Mouse (Mus musculus) lung, embryonic 16.5 days (tissue): ENCODE results near the gene Rbpj. TPM values are rescaled to one million over a fixed set of nuclear protein-coding genes. Genes with fewer than 3 reads are reported as not detected.
A peak's percentile ranks its signal among the peaks of the same experiment; 100 is the strongest.

Source experiments
- ATAC-seq: fragments of 200-750 bp; cut with Nextera tagmentation; 2 replicates; pipeline ENCODE4 v1.8.0; 2017; ENCODE audit warnings: low read depth, mild to moderate bottlenecking, moderate library complexity
- H3K27ac ChIP-seq: fragments of 300-500 bp; sonication (generic); 2 replicates; pipeline ENCODE4 v1.5.1; 2014; ENCODE audit warnings: mild to moderate bottlenecking, control low read depth, low read length
- H3K27me3 ChIP-seq: fragments of 300-500 bp; sonication (generic); 2 replicates; pipeline ENCODE4 v1.6.1; 2014; ENCODE audit warnings: low read depth, low read length, mixed read lengths; ENCODE audit not compliant: control insufficient read depth, insufficient read depth
- H3K36me3 ChIP-seq: fragments of 300-500 bp; sonication (generic); 2 replicates; pipeline ENCODE4 v1.6.1; 2014; ENCODE audit warnings: low read length; ENCODE audit not compliant: control insufficient read depth, insufficient read depth
- H3K4me1 ChIP-seq: fragments of 300-500 bp; sonication (generic); replicated peaks from 2 replicates; pipeline ENCODE4 v1.6.1; 2014; ENCODE audit warnings: low read length, mixed read lengths; ENCODE audit not compliant: control insufficient read depth, insufficient read depth
- H3K4me2 ChIP-seq: fragments of 300-500 bp; sonication (generic); 2 replicates; pipeline ENCODE4 v1.6.1; 2014; ENCODE audit warnings: low read depth, low read length, control low read depth
- H3K4me3 ChIP-seq: fragments of 300-500 bp; sonication (generic); 2 replicates; pipeline ENCODE4 v1.5.1; 2014; ENCODE audit warnings: mild to moderate bottlenecking, low read length, control low read depth
- H3K9ac ChIP-seq: fragments of 300-500 bp; sonication (generic); 2 replicates; pipeline ENCODE4 v1.6.1; 2014; ENCODE audit warnings: low read length, control low read depth
- H3K9me3 ChIP-seq: fragments of 300-500 bp; sonication (generic); 2 replicates; pipeline ENCODE4 v1.6.1; 2016; ENCODE audit warnings: low read length; ENCODE audit not compliant: control insufficient read depth
- WGBS: fragments of 180-500 bp; shearing (Covaris S2); extraction: QIAGEN DNeasy Blood & Tissue Kit; methylation state at CpG from one replicate; pipeline ENCODE4 v1.1.7; 2014; 5-methylcytosine and 5-hydroxymethylcytosine counted together
- polyA plus RNA-seq: library from polyadenylated mRNA; unstranded; fragments of >200 nt; fragmentation: Nextera tagmentation; extraction: Ambion mirVana; gene quantifications from 2 replicates; pipeline ENCODE4 v1.2.1, GENCODE M21; 2015

Gene Rbpj
- polyA plus RNA-seq, 1 experiment from 2014 or later: 42.4 TPM

GRCm38 (mm10) chr5:53516482-53516881 is 50.5 kb downstream of the Rbpj start:
- H3K9me3 ChIP-seq: no peaks in the 10 kb centered on the region
- no peaks in the 10 kb centered on the region for H3K4me1 ChIP-seq
- no peak overlapping the region for H3K4me3 ChIP-seq
- H3K9ac ChIP-seq: no peak overlapping the region
- no peaks in the 10 kb centered on the region for H3K36me3 ChIP-seq
- no peak for ATAC-seq
- H3K4me2 ChIP-seq: no peak overlapping the region
- no peak overlapping the region for H3K27ac ChIP-seq
- 83% methylated on average over 2 of the region's 2 CpGs for WGBS
- no peaks in the 10 kb centered on the region for H3K27me3 ChIP-seq

- no peak for ATAC-seq
These were observed 51.9 kb downstream of the Rbpj start for GRCm38 (mm10) chr5:53517802-53518201.

GRCm38 (mm10) chr5:53519131-53519530 is 53.2 kb downstream of the Rbpj start:
- H3K27me3 ChIP-seq: no peaks in the 10 kb centered on the region
- H3K36me3 ChIP-seq: no peaks in the 10 kb centered on the region

More at GRCm38 (mm10) chr5:53517802-53518201, 51.9 kb downstream of the Rbpj start:
- H3K27ac ChIP-seq: no peak overlapping the region
- H3K9me3 ChIP-seq: no peaks in the 10 kb centered on the region
- no peaks in the 10 kb centered on the region for H3K27me3 ChIP-seq
- 72% methylated on average over 8 of the region's 8 CpGs for WGBS
- no peaks in the 10 kb centered on the region for H3K36me3 ChIP-seq
- H3K9ac ChIP-seq: no peak overlapping the region
- no peak overlapping the region for H3K4me3 ChIP-seq
- H3K4me2 ChIP-seq: no peak overlapping the region
- no peaks in the 10 kb centered on the region for H3K4me1 ChIP-seq

GRCm38 (mm10) chr5:53519998-53520577 is 54.1 kb downstream of the Rbpj start:
- WGBS: 83% methylated on average over 10 of the region's 10 CpGs
- Histone ChIP-seq H3K9ac (no peak overlapping the region), H3K36me3 (no peaks in the 10 kb centered on the region), H3K27ac (no peak overlapping the region), H3K9me3 (no peaks in the 10 kb centered on the region), H3K27me3 (no peaks in the 10 kb centered on the region), H3K4me2 (no peak overlapping the region), H3K4me1 (peaks cover 8% of the 10 kb centered on the region), H3K4me3 (no peak overlapping the region)
- ATAC-seq: no peak

More at GRCm38 (mm10) chr5:53519131-53519530, 53.2 kb downstream of the Rbpj start:
- no peak overlapping the region for H3K27ac ChIP-seq
- H3K4me3 ChIP-seq: no peak overlapping the region
- H3K9me3 ChIP-seq: no peaks in the 10 kb centered on the region
- WGBS: 89% methylated on average over 4 of the region's 4 CpGs
- ATAC-seq: no peak
- H3K4me1 ChIP-seq: peaks cover 8% of the 10 kb centered on the region
- no peak overlapping the region for H3K4me2 ChIP-seq
- no peak overlapping the region for H3K9ac ChIP-seq

- peak; percentile 91 for ATAC-seq
- H3K9me3 ChIP-seq: no peaks in the 10 kb centered on the region
- H3K4me2 ChIP-seq: no peak overlapping the region
- H3K4me3 ChIP-seq: no peak overlapping the region
- H3K36me3 ChIP-seq: no peaks in the 10 kb centered on the region
- no peak overlapping the region for H3K9ac ChIP-seq
- WGBS: 20% methylated on average over 3 of the region's 3 CpGs
- peak overlapping the region; percentile 60 for H3K27ac ChIP-seq
- peaks cover 24% of the 10 kb centered on the region for H3K4me1 ChIP-seq
- H3K27me3 ChIP-seq: no peaks in the 10 kb centered on the region
These were observed 57.1 kb downstream of the Rbpj start for GRCm38 (mm10) chr5:53523046-53523445.

GRCm38 (mm10) chr5:53524162-53524561 is 58.2 kb downstream of the Rbpj start:
- Histone ChIP-seq H3K36me3 (no peaks in the 10 kb centered on the region), H3K27me3 (no peaks in the 10 kb centered on the region), H3K9me3 (no peaks in the 10 kb centered on the region), H3K4me2 (no peak overlapping the region), H3K27ac (no peak overlapping the region), H3K9ac (no peak overlapping the region), H3K4me3 (no peak overlapping the region), H3K4me1 (peaks cover 24% of the 10 kb centered on the region)
- no peak for ATAC-seq
- 93% methylated on average over 7 of the region's 7 CpGs for WGBS

DNA sequence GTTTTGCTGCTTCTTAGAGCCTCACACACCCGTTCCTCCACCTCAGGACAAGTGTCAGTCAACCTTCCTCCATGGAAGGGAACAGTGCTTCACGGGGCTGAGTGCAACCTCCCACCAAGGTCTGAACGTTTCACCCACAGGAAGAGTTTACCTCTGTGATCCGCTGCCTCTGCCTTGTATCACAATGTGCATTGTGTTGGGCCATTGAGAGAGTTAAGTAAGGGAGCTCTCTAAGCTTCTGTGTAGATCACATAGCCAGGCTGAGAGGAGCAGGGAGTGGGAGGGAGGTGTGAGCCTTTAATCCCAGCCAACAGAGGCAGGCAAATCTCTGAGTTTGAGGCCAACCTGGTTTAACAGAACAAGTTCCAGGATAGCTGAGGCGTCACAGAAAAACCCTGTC is 58.9 kb downstream of the Rbpj start:
- H3K9me3 ChIP-seq: no peaks in the 10 kb centered on the region
- no peak overlapping the region for H3K27ac ChIP-seq
- H3K4me3 ChIP-seq: no peak overlapping the region
- ATAC-seq: no peak
- no peak overlapping the region for H3K9ac ChIP-seq
- H3K4me1 ChIP-seq: peaks cover 24% of the 10 kb centered on the region
- 74% methylated on average over 5 of the region's 5 CpGs for WGBS
- no peaks in the 10 kb centered on the region for H3K27me3 ChIP-seq
- H3K4me2 ChIP-seq: no peak overlapping the region
- no peaks in the 10 kb centered on the region for H3K36me3 ChIP-seq

GRCm38 (mm10) chr5:53525305-53526069 is 59.5 kb downstream of the Rbpj start:
- no peaks in the 10 kb centered on the region for H3K27me3 ChIP-seq
- no peak overlapping the region for H3K4me2 ChIP-seq
- peaks cover 24% of the 10 kb centered on the region for H3K4me1 ChIP-seq
- 42% methylated on average over 20 of the region's 20 CpGs for WGBS
- H3K27ac ChIP-seq: no peak overlapping the region
- no peaks in the 10 kb centered on the region for H3K36me3 ChIP-seq
- no peak for ATAC-seq
- H3K9me3 ChIP-seq: no peaks in the 10 kb centered on the region
- H3K4me3 ChIP-seq: no peak overlapping the region
- peak overlapping the region; percentile 9; the same call in 1 of the 2 replicates for H3K9ac ChIP-seq

DNA sequence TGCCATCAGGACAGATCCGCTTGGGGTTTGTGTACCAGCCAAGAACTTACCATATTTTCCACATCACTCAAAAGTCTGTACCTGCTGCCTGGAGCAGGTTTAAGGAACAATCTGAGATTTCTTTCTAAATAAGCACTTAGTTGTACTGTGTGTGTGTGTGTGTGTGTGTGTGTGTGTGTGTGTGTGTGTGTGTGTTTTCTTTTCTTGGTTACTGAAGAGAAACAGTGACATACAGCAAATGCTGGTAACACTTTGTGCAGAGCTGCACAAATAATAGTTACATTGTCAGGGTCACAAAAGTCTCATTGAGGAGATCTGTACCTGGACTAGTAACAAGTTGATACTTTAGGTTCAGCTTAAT is 60.1 kb downstream of the Rbpj start:
- H3K9me3 ChIP-seq: no peaks in the 10 kb centered on the region
- no peaks in the 10 kb centered on the region for H3K36me3 ChIP-seq
- WGBS: 79% methylated on average over 1 of the region's 1 CpGs
- peaks cover 28% of the 10 kb centered on the region for H3K4me1 ChIP-seq
- H3K27me3 ChIP-seq: no peaks in the 10 kb centered on the region
- no peak overlapping the region for H3K4me2 ChIP-seq
- H3K27ac ChIP-seq: no peak overlapping the region
- no peak overlapping the region for H3K4me3 ChIP-seq
- H3K9ac ChIP-seq: no peak overlapping the region
- ATAC-seq: no peak
